In genomic region chr11:34734033-34734432, GRCm38 (mm10) we compare ENCODE assay signal across 24 mouse cellular contexts. TPM values are rescaled to one million over a fixed set of nuclear protein-coding genes. Genes with fewer than 3 reads are reported as not detected.
A peak's percentile ranks its signal among the peaks of the same experiment; 100 is the strongest.
DNase-seq lines count a peak whose midpoint lies in the region; ATAC-seq lines count a peak whose summit lies in the region.
"Had no signal": no experiment of that assay in that cellular context is flagged by ENCODE, and none has a peak within 500 bp of the region (broad histone marks: within the 10 kb centered on the region; RNA-seq: fewer than 3 reads in every experiment).

No protein-coding gene starts in this region.

- no peak overlapping the region for H3K4me3 ChIP-seq in hindbrain, embryonic 11.5 days (ENCODE audit: low read depth, low read length)
- no peak overlapping the region for H3K4me3 ChIP-seq in hindbrain, embryonic 14.5 days (replicated peaks; ENCODE audit: low read length)
- H3K4me3 ChIP-seq: embryonic facial prominence, embryonic 10.5 days; embryonic facial prominence, embryonic 15.5 days; hindbrain, embryonic 10.5 days; liver, embryonic 12.5 days; megakaryocyte, embryonic 14.5 days; midbrain, embryonic 13.5 days had no signal

- H3K9ac ChIP-seq in hindbrain, embryonic 11.5 days (ENCODE audit: low read depth, low read length), result no peak overlapping the region
- no peak overlapping the region for H3K9ac ChIP-seq in hindbrain, embryonic 14.5 days
- H3K9ac ChIP-seq: embryonic facial prominence, embryonic 15.5 days; liver, embryonic 12.5 days; liver, postnatal 0 days; midbrain, embryonic 13.5 days had no signal

- 0 out of 2 replicates have a peak, but pooled peaks have one; percentile 13 for ATAC-seq in hindbrain, embryonic 11.5 days (ENCODE audit: low FRiP score)
- ATAC-seq in hindbrain, embryonic 14.5 days (ENCODE audit: low FRiP score), result no peak
- ATAC-seq: intestine, postnatal 0 days; liver, embryonic 12.5 days; liver, postnatal 0 days; midbrain, embryonic 13.5 days had no signal

- no peak overlapping the region for H3K4me2 ChIP-seq in hindbrain, embryonic 11.5 days (replicated peaks; ENCODE audit: low read depth, low read length)
- H3K4me2 ChIP-seq in hindbrain, embryonic 14.5 days (replicated peaks), result no peak overlapping the region
- H3K4me2 ChIP-seq: embryonic facial prominence, embryonic 15.5 days; liver, embryonic 12.5 days; midbrain, embryonic 13.5 days had no signal

- no peaks in the 10 kb centered on the region for H3K4me1 ChIP-seq in hindbrain, embryonic 11.5 days (replicated peaks; ENCODE audit: control insufficient read depth, insufficient read depth, low read length)
- H3K4me1 ChIP-seq in hindbrain, embryonic 14.5 days (replicated peaks; ENCODE audit: control insufficient read depth, insufficient read depth, low read length), result no peaks in the 10 kb centered on the region
- H3K4me1 ChIP-seq: liver, embryonic 12.5 days had no signal

- no peak overlapping the region for H3K27ac ChIP-seq in hindbrain, embryonic 11.5 days (ENCODE audit: low read depth, low read length)
- no peak overlapping the region for H3K27ac ChIP-seq in hindbrain, embryonic 14.5 days
- H3K27ac ChIP-seq: embryonic facial prominence, embryonic 10.5 days; embryonic facial prominence, embryonic 15.5 days; hindbrain, embryonic 10.5 days; liver, embryonic 12.5 days; midbrain, embryonic 13.5 days had no signal

- H3K36me3 ChIP-seq in hindbrain, embryonic 11.5 days (ENCODE audit: control insufficient read depth, insufficient read depth, low read length), result no peaks in the 10 kb centered on the region
- H3K36me3 ChIP-seq in hindbrain, embryonic 14.5 days (replicated peaks; ENCODE audit: control insufficient read depth, insufficient read depth), result no peaks in the 10 kb centered on the region
- H3K36me3 ChIP-seq: embryonic facial prominence, embryonic 10.5 days; embryonic facial prominence, embryonic 15.5 days; hindbrain, embryonic 10.5 days; liver, embryonic 12.5 days; midbrain, embryonic 13.5 days had no signal

- H3K27me3 ChIP-seq in hindbrain, embryonic 11.5 days (ENCODE audit: control insufficient read depth, insufficient read depth, low read length), result no peaks in the 10 kb centered on the region
- H3K27me3 ChIP-seq in hindbrain, embryonic 14.5 days (ENCODE audit: control insufficient read depth, insufficient read depth, low read length), result no peaks in the 10 kb centered on the region
- H3K27me3 ChIP-seq: embryonic facial prominence, embryonic 15.5 days; liver, embryonic 12.5 days; megakaryocyte, embryonic 14.5 days had no signal

- 59% methylated on average over 3 of the region's 3 CpGs for WGBS in hindbrain, embryonic 11.5 days
- 56% methylated on average over 3 of the region's 3 CpGs for WGBS in hindbrain, embryonic 14.5 days

- H3K9me3 ChIP-seq in hindbrain, embryonic 11.5 days (ENCODE audit: control insufficient read depth, low read length), result no peaks in the 10 kb centered on the region
- H3K9me3 ChIP-seq in hindbrain, embryonic 14.5 days (ENCODE audit: control insufficient read depth, low read length), result no peaks in the 10 kb centered on the region
- H3K9me3 ChIP-seq: embryonic facial prominence, embryonic 10.5 days; embryonic facial prominence, embryonic 15.5 days; hindbrain, embryonic 10.5 days; liver, embryonic 12.5 days; megakaryocyte, embryonic 14.5 days; midbrain, embryonic 13.5 days had no signal

- DNase-seq in cerebellum, postnatal 10 days, result peak; percentile 3 to 12
- DNase-seq in cerebellum, postnatal 25 days, result no peak
- DNase-seq in hindbrain, embryonic 11.5 days (ENCODE audit: low spot score), result no peak
- no peak for DNase-seq in hindbrain, embryonic 14.5 days (ENCODE audit: low spot score)
- DNase-seq in 416B (ENCODE audit: low read depth), result peak; percentile 45
- peak; percentile 6 for DNase-seq in brain, adult 2 months (ENCODE audit: low read depth, low spot score)
- no peak for DNase-seq in spleen, postnatal 36 days (ENCODE audit: low spot score in 2 of 2)
- no peak for DNase-seq in right cerebral cortex, adult 2 months (ENCODE audit: low spot score in 2 of 2)
- DNase-seq: adrenal gland, postnatal 14 days; cerebellum, adult 18-20 months; heart, postnatal 14 days; kidney, adult 9 months; kidney, postnatal 10 days; layer of hippocampus, postnatal 36 days; left cerebral cortex, postnatal 4 days; liver, postnatal 0 days; lung, postnatal 36 days had no signal

RNA-seq across cellular contexts. Expression of gene Dock2, which starts 49.7 kb away (rescaled TPM):
- 0.77 and 0.80 TPM in 2 replicates for polyA plus RNA-seq in hindbrain, embryonic 11.5 days (2014; fragmentation: Nextera tagmentation; extraction: Ambion mirVana)
- 0.84 and 1.4 TPM in 2 replicates for polyA plus RNA-seq in hindbrain, embryonic 14.5 days (2014; fragmentation: Nextera tagmentation; extraction: Ambion mirVana)

Comparison
In these comparisons a context has a peak if more than half of its experiments do, and no peak if none do; other contexts are left out.
1. DNase-seq: peak in cerebellum, postnatal 10 days (2 of 2), 416B (single experiment) and brain, adult 2 months (single experiment); none in cerebellum, postnatal 25 days (0 of 2), hindbrain, embryonic 11.5 days (single experiment), hindbrain, embryonic 14.5 days (single experiment), spleen, postnatal 36 days (0 of 2) and right cerebral cortex, adult 2 months (0 of 2).